Mouse (Mus musculus): ENCODE measurements around the gene Angptl2.

DNA sequence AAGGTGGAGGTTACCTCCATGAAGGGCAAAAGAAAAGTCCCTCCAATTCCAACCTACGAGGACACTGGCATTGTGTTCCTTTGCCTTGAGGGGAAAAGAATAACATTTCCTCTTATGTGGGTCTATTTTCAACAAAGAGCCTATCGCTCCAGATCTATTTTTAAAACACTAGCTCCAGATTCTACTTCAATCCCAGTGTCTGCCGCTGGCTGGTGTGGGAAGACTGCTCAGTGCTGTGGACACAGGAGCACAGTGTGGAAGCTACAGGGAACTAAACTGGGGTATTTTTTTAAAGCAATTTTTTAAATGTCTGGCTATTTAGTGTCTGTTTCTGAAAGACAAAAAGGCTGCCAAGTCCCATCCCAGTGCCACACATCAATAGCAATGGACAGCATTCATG, 49.9 kb downstream of the Angptl2 start:
- no peak for TF ChIP-seq USF1 (IDR thresholded peaks at IDR 0.05; ENCODE audit: low read depth, low read length)
- no peak for TF ChIP-seq CTCF (conservative IDR thresholded peaks at IDR 0.05 in 1 of 2, IDR thresholded peaks at IDR 0.05 in 1 of 2; ENCODE audit: low read depth in 2 of 2, low read length in 2 of 2)
- no peak for TF ChIP-seq KAT2A (IDR thresholded peaks at IDR 0.05; ENCODE audit: insufficient replicate concordance, low read length)
